Mouse (Mus musculus) E14TG2a.4 (cell line): ENCODE measurements around the gene Olfr686.

Experiments used
- H3K27me3 ChIP-seq: 2 replicates; pipeline ENCODE4 v1.6.1; 2014; ENCODE audit warnings: low read length, control low read depth; ENCODE audit not compliant: insufficient read depth
- H3K36me3 ChIP-seq: 2 replicates; pipeline ENCODE4 v1.6.1; 2014; ENCODE audit warnings: low read length, control low read depth; ENCODE audit not compliant: insufficient read depth
- H3K4me1 ChIP-seq: replicated peaks from 2 replicates; pipeline ENCODE4 v1.6.1; 2014; ENCODE audit warnings: low read depth, low read length, control low read depth
- H3K4me3 ChIP-seq: replicated peaks from 2 replicates; pipeline ENCODE4 v1.5.1; 2014; ENCODE audit warnings: mild to moderate bottlenecking, low read length
- H3K9me3 ChIP-seq: 2 replicates; pipeline ENCODE4 v1.6.1; 2014; ENCODE audit warnings: low read length, control low read depth
- CTCF ChIP-seq: conservative IDR thresholded peaks from 2 replicates; pipeline ENCODE4 v1.5.1; 2014; ENCODE audit warnings: low read length
- NANOG ChIP-seq: IDR thresholded peaks from 2 replicates; pipeline ENCODE4 v1.6.1; 2014; ENCODE audit warnings: borderline replicate concordance, low read length, mixed read lengths
- POU5F1 ChIP-seq: IDR thresholded peaks from 2 replicates; pipeline ENCODE4 v1.6.1; 2014; ENCODE audit warnings: low read length, borderline replicate concordance

The Olfr686 gene

DNA sequence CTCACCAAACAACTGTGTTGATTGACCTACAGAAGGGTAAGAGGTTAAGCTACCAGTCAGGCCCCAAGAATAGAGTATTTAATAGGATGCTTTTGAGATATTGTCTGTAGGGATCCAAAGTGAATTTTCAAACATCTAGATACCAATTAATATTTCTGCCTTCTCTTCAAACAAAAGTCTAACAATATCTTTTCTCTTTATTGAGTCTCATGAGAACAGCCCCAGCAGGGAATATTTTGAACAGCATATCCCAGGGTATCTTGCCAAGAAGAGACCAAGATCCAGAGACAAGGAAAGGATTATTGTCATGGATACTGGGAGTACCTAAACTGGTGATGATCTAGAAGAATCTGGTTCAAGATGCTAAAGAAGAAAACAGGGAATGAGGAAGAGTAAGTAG lies at the start of gene Olfr686:
Olfr686 (minus strand) TSS at position 101 of the 400 bp plus-strand sequence.
- Histone ChIP-seq H3K27me3 (no peaks in the 10 kb centered on the region), H3K4me1 (no peaks in the 10 kb centered on the region), H3K36me3 (no peaks in the 10 kb centered on the region), H3K4me3 (no peak within 1 kb of the TSS), H3K9me3 (no peaks in the 10 kb centered on the region)
- TF ChIP-seq NANOG (no peak), CTCF (no peak), POU5F1 (no peak)

- no peak for TF ChIP-seq NANOG
- TF ChIP-seq POU5F1 = no peak
- peak; percentile 63 for TF ChIP-seq CTCF
- no peaks in the 10 kb centered on the region for H3K36me3 ChIP-seq
- no peaks in the 10 kb centered on the region for H3K4me1 ChIP-seq
- no peaks in the 10 kb centered on the region for H3K27me3 ChIP-seq
- no peak overlapping the region for H3K4me3 ChIP-seq
- peaks cover 4% of the 10 kb centered on the region for H3K9me3 ChIP-seq
Measured at GRCm38 (mm10) chr7:105256656-105257055, 49.4 kb upstream of the Olfr686 start.

- TF ChIP-seq POU5F1 (no peak), NANOG (no peak), CTCF (no peak)
- H3K9me3 ChIP-seq = peaks cover 13% of the 10 kb centered on the region
- H3K4me3 ChIP-seq = no peak overlapping the region
- H3K4me1 ChIP-seq = no peaks in the 10 kb centered on the region
- H3K27me3 ChIP-seq = no peaks in the 10 kb centered on the region
- H3K36me3 ChIP-seq = no peaks in the 10 kb centered on the region
Measured at GRCm38 (mm10) chr7:105248197-105248596, 40.9 kb upstream of the Olfr686 start.

- Histone ChIP-seq H3K9me3 (peaks cover 13% of the 10 kb centered on the region), H3K36me3 (no peaks in the 10 kb centered on the region), H3K4me1 (no peaks in the 10 kb centered on the region), H3K27me3 (no peaks in the 10 kb centered on the region), H3K4me3 (no peak overlapping the region)
- TF ChIP-seq POU5F1 = no peak
Measured at GRCm38 (mm10) chr7:105247671-105248070, 40.4 kb upstream of the Olfr686 start.

DNA sequence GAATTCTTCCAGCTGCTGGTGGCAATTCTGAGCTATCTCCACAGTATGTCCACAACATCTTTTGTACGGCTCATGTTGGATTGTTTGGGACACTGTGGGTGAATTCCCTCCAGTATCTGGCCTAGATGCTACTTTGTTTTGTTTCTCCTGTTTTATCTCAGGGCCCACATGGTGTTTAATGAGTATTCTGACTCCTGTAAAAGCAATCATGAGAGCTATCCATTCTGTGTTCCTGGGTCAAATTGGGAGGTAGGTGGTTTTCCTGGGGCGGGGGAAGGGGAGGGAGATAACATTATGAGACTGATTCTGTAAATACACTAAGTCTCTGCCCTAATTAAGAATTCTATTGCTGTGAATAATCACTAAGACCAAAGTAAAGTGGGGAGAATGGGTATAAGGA lies 22.1 kb upstream of the Olfr686 start:
- H3K9me3 ChIP-seq = no peaks in the 10 kb centered on the region
- H3K4me3 ChIP-seq = no peak overlapping the region
- no peaks in the 10 kb centered on the region for H3K27me3 ChIP-seq
- H3K36me3 ChIP-seq = no peaks in the 10 kb centered on the region
- TF ChIP-seq POU5F1 (no peak), NANOG (no peak), CTCF (no peak)
- no peaks in the 10 kb centered on the region for H3K4me1 ChIP-seq

- no peaks in the 10 kb centered on the region for H3K27me3 ChIP-seq
- H3K9me3 ChIP-seq = no peaks in the 10 kb centered on the region
- H3K4me1 ChIP-seq = no peaks in the 10 kb centered on the region
- TF ChIP-seq NANOG (no peak), POU5F1 (no peak), CTCF (no peak)
- no peaks in the 10 kb centered on the region for H3K36me3 ChIP-seq
- no peak overlapping the region for H3K4me3 ChIP-seq
Measured at GRCm38 (mm10) chr7:105228138-105228537, 20.9 kb upstream of the Olfr686 start.

- H3K27me3 ChIP-seq = no peaks in the 10 kb centered on the region
- no peak overlapping the region for H3K4me3 ChIP-seq
- H3K9me3 ChIP-seq = no peaks in the 10 kb centered on the region
- TF ChIP-seq NANOG (no peak), POU5F1 (no peak), CTCF (no peak)
- no peaks in the 10 kb centered on the region for H3K36me3 ChIP-seq
- H3K4me1 ChIP-seq = no peaks in the 10 kb centered on the region
Measured at GRCm38 (mm10) chr7:105226703-105227102, 19.4 kb upstream of the Olfr686 start.

DNA sequence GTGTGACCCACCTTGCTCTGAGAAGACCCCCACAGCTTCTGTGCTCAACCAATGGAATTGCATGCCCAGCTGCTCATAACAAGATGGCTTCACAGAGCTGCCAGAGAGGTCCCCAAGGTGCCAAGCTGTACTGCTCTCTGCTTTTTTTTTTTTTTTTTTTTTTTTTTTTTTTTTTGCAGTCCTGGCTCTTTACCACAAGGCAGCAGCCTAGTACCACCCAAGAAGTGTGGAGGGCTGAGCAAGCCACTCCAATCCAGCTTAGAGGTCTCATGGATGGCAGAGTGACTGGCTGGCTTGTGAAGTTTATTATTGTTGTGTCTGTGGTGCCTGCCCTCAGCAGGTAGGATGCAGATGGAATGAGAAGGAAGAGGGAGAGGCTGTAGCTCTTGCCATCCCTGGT lies 18.8 kb upstream of the Olfr686 start:
- H3K4me3 ChIP-seq = no peak overlapping the region

GRCm38 (mm10) chr7:105218281-105218680 lies 11.0 kb upstream of the Olfr686 start:
- Histone ChIP-seq H3K36me3 (no peaks in the 10 kb centered on the region), H3K27me3 (no peaks in the 10 kb centered on the region), H3K4me3 (no peak overlapping the region), H3K4me1 (no peaks in the 10 kb centered on the region), H3K9me3 (no peaks in the 10 kb centered on the region)
- TF ChIP-seq NANOG = no peak
- TF ChIP-seq CTCF = no peak
- no peak for TF ChIP-seq POU5F1

More for the DNA sequence above, 18.8 kb upstream of the Olfr686 start:
- H3K36me3 ChIP-seq = no peaks in the 10 kb centered on the region
- TF ChIP-seq CTCF (no peak), POU5F1 (no peak), NANOG (no peak)
- no peaks in the 10 kb centered on the region for H3K27me3 ChIP-seq
- no peaks in the 10 kb centered on the region for H3K4me1 ChIP-seq
- H3K9me3 ChIP-seq = no peaks in the 10 kb centered on the region
